Mouse (Mus musculus): ENCODE results near the gene Gm8909. TPM values are rescaled to one million over a fixed set of nuclear protein-coding genes. Genes with fewer than 3 reads are reported as not detected.
"Not testable (repeated sequence)": the region's sequence is repeated elsewhere in the genome, so short reads cannot be mapped to it uniquely, and the experiment has no call there.

The Gm8909 gene
- total RNA-seq, 1 experiment from 2014 or later: 3.5 TPM

GRCm38 (mm10) chr17:36167306-36168038 is 865 bp downstream of the Gm8909 start:
- ATAC-seq (replicated peaks; ENCODE audit: insufficient number of reproducible peaks, low FRiP score, low TSS enrichment, poor library complexity, severe bottlenecking): peak; percentile 44

GRCm38 (mm10) chr17:36166901-36167300 is 1.4 kb downstream of the Gm8909 start:
- not testable (repeated sequence) for ATAC-seq (replicated peaks; ENCODE audit: insufficient number of reproducible peaks, low FRiP score, low TSS enrichment, poor library complexity, severe bottlenecking)

- peak; percentile 42; the same call in 1 of the 2 replicates for ATAC-seq (replicated peaks; ENCODE audit: insufficient number of reproducible peaks, low FRiP score, low TSS enrichment, poor library complexity, severe bottlenecking)
These were observed 6.9 kb downstream of the Gm8909 start for GRCm38 (mm10) chr17:36161129-36162051.

GRCm38 (mm10) chr17:36158264-36158663 is 10.1 kb downstream of the Gm8909 start:
- not testable (repeated sequence) for ATAC-seq (replicated peaks; ENCODE audit: insufficient number of reproducible peaks, low FRiP score, low TSS enrichment, poor library complexity, severe bottlenecking)

- ATAC-seq (replicated peaks; ENCODE audit: insufficient number of reproducible peaks, low FRiP score, low TSS enrichment, poor library complexity, severe bottlenecking): not testable (repeated sequence)
These were observed 10.6 kb downstream of the Gm8909 start for GRCm38 (mm10) chr17:36157782-36158181.

GRCm38 (mm10) chr17:36154271-36155149 is 13.8 kb downstream of the Gm8909 start:
- ATAC-seq (replicated peaks; ENCODE audit: insufficient number of reproducible peaks, low FRiP score, low TSS enrichment, poor library complexity, severe bottlenecking): no peak

- not testable (repeated sequence) for ATAC-seq (replicated peaks; ENCODE audit: insufficient number of reproducible peaks, low FRiP score, low TSS enrichment, poor library complexity, severe bottlenecking)
These were observed 17.1 kb downstream of the Gm8909 start for GRCm38 (mm10) chr17:36151200-36151599.

GRCm38 (mm10) chr17:36148468-36148867 is 19.9 kb downstream of the Gm8909 start:
- not testable (repeated sequence) for ATAC-seq (replicated peaks; ENCODE audit: insufficient number of reproducible peaks, low FRiP score, low TSS enrichment, poor library complexity, severe bottlenecking)

GRCm38 (mm10) chr17:36146937-36147336 is 21.4 kb downstream of the Gm8909 start:
- not testable (repeated sequence) for ATAC-seq (replicated peaks; ENCODE audit: insufficient number of reproducible peaks, low FRiP score, low TSS enrichment, poor library complexity, severe bottlenecking)

GRCm38 (mm10) chr17:36145861-36146156 is 22.5 kb downstream of the Gm8909 start:
- not testable (repeated sequence) for ATAC-seq (replicated peaks; ENCODE audit: insufficient number of reproducible peaks, low FRiP score, low TSS enrichment, poor library complexity, severe bottlenecking)

- ATAC-seq (replicated peaks; ENCODE audit: insufficient number of reproducible peaks, low FRiP score, low TSS enrichment, poor library complexity, severe bottlenecking): peak; percentile 73
These were observed 23.1 kb downstream of the Gm8909 start for GRCm38 (mm10) chr17:36145111-36145860.

- ATAC-seq (replicated peaks; ENCODE audit: insufficient number of reproducible peaks, low FRiP score, low TSS enrichment, poor library complexity, severe bottlenecking): not testable (repeated sequence)
These were observed 32.0 kb downstream of the Gm8909 start for GRCm38 (mm10) chr17:36136299-36136848.

GRCm38 (mm10) chr17:36135421-36136231 is 32.7 kb downstream of the Gm8909 start:
- peak; percentile 34; the same call in 1 of the 2 replicates for ATAC-seq (replicated peaks; ENCODE audit: insufficient number of reproducible peaks, low FRiP score, low TSS enrichment, poor library complexity, severe bottlenecking)

GRCm38 (mm10) chr17:36131516-36132265 is 36.6 kb downstream of the Gm8909 start:
- ATAC-seq (replicated peaks; ENCODE audit: insufficient number of reproducible peaks, low FRiP score, low TSS enrichment, poor library complexity, severe bottlenecking): no peak

GRCm38 (mm10) chr17:36128968-36129817 is 39.1 kb downstream of the Gm8909 start, which contains the start of gene Gm7030:
Gene Gm7030, minus strand, starts transcription at chr17:36129425.
- not testable (repeated sequence) for ATAC-seq (replicated peaks; ENCODE audit: insufficient number of reproducible peaks, low FRiP score, low TSS enrichment, poor library complexity, severe bottlenecking)
